ENCODE assay signal across 8 mouse cellular contexts in the genomic region with DNA sequence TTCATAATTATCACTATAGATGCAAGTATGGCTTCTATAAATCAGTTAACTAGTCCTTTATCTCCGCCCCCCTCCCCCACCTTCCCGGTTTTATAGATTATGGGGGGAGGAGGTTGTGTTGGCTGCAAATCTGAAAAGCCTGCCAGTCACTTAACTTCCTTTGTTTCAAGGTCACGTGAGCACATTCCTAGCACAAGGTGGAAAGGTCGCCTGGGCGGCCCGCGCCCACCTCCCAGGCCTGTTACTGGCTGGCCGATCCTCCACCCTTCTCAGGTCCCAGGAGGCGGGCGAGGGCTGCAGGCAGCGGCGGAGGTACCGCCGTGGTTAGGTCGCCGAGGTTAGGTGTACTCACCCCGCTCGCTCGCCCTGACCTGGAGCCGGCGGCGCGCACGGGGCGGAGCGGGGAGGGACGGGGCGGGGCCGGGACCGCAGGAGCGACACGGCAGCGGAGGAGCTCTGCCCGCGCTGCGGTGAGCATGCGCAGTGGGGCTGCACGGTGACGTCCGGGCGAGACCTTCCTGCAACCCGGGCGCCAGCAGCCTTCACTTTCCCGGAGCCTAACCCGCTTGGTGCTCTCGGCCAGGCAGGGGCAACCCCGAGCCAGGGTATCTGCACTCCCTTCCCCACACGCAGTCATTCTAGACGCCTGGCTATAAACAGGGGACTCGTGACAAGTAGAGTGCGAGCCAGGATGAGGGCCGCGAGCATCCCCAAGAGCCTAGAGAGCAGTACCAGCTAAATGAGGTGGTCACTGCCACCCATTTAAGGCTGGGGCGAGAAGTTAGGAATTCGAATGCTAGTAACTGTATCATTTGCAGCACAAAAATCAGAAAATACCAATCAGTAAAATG. TPM values are rescaled to one million over a fixed set of nuclear protein-coding genes. Genes with fewer than 3 reads are reported as not detected.
A peak's percentile ranks its signal among the peaks of the same experiment; 100 is the strongest.
DNase-seq lines count a peak whose midpoint lies in the region; ATAC-seq and TF ChIP-seq lines count a peak whose summit lies in the region.

A gene (minus strand): TSS at position 382 of the 851 bp plus-strand sequence.

- WGBS in forebrain, embryonic 12.5 days, result 1% methylated on average over 40 of the region's 55 CpGs
- under 1% methylated on average over 55 of the region's 55 CpGs for WGBS in large intestine, adult 2 months
- WGBS in liver, postnatal 0 days (ENCODE audit: insufficient replicate concordance), result under 1% methylated on average over 40 of the region's 55 CpGs
- under 1% methylated on average over 53 of the region's 55 CpGs for WGBS in neural tube, embryonic 14.5 days

- ATAC-seq in forebrain, embryonic 12.5 days (ENCODE audit: low FRiP score), result peak; percentile 98
- ATAC-seq in liver, postnatal 0 days, result peak; percentile 99
- ATAC-seq in neural tube, embryonic 14.5 days (ENCODE audit: low read depth), result peak; percentile 98

- intact Hi-C loops in heart, postnatal 10 days (cut with DNase I), result loop anchor here (2.0 to 10.0 kb wide), 3 partner anchors 147 to 411 kb away; a partner anchor contains a TSS

- DNase-seq in c-Kit-positive CD71-positive TER-119-positive erythroid progenitor cells, embryonic 14.5 days (ENCODE audit: low spot score), result peak; percentile 89
- DNase-seq in heart, postnatal 10 days, result peak; percentile 93 to 94
- DNase-seq in large intestine, adult 2 months (ENCODE audit: low read depth, low spot score), result peak; percentile 80
- peak; percentile 96 for DNase-seq in liver, postnatal 0 days
- DNase-seq in testis, postnatal 10 days (ENCODE audit: low spot score), result peak; percentile 91

- H3K27ac ChIP-seq in forebrain, embryonic 12.5 days, result peak within 1 kb of the TSS; percentile 93
- H3K27ac ChIP-seq in liver, postnatal 0 days (ENCODE audit: low read depth), result peak within 1 kb of the TSS; percentile 94
- peak within 1 kb of the TSS; percentile 91 for H3K27ac ChIP-seq in neural tube, embryonic 14.5 days (ENCODE audit: low read depth, low read length)

- H3K36me3 ChIP-seq in E14TG2a.4 (ENCODE audit: insufficient read depth, low read length), result no peaks in the 10 kb centered on the region
- H3K36me3 ChIP-seq in forebrain, embryonic 12.5 days (replicated peaks), result no peaks in the 10 kb centered on the region
- H3K36me3 ChIP-seq in liver, postnatal 0 days (replicated peaks; ENCODE audit: insufficient read depth, low read length), result no peaks in the 10 kb centered on the region
- H3K36me3 ChIP-seq in neural tube, embryonic 14.5 days (ENCODE audit: control insufficient read depth, insufficient read depth, low read length), result no peaks in the 10 kb centered on the region

- no peaks in the 10 kb centered on the region for H3K27me3 ChIP-seq in E14TG2a.4 (ENCODE audit: insufficient read depth, low read length)
- no peaks in the 10 kb centered on the region for H3K27me3 ChIP-seq in forebrain, embryonic 12.5 days
- no peaks in the 10 kb centered on the region for H3K27me3 ChIP-seq in liver, postnatal 0 days (ENCODE audit: insufficient read depth, low read length)
- H3K27me3 ChIP-seq in neural tube, embryonic 14.5 days (ENCODE audit: control insufficient read depth, insufficient read depth, low read length), result no peaks in the 10 kb centered on the region

- peak within 1 kb of the TSS; percentile 75 for H3K9ac ChIP-seq in forebrain, embryonic 12.5 days
- H3K9ac ChIP-seq in liver, postnatal 0 days (replicated peaks), result peak within 1 kb of the TSS; percentile 64
- H3K9ac ChIP-seq in neural tube, embryonic 14.5 days (replicated peaks; ENCODE audit: low read depth, low read length), result peak within 1 kb of the TSS; percentile 68

- H3K9me3 ChIP-seq in E14TG2a.4 (ENCODE audit: low read length), result no peaks in the 10 kb centered on the region
- no peaks in the 10 kb centered on the region for H3K9me3 ChIP-seq in forebrain, embryonic 12.5 days
- H3K9me3 ChIP-seq in liver, postnatal 0 days (ENCODE audit: low read length), result no peaks in the 10 kb centered on the region
- no peaks in the 10 kb centered on the region for H3K9me3 ChIP-seq in neural tube, embryonic 14.5 days (ENCODE audit: control insufficient read depth, low read length)

- H3K4me3 ChIP-seq in E14TG2a.4 (replicated peaks; ENCODE audit: low read length), result peak within 1 kb of the TSS; percentile 81
- peak within 1 kb of the TSS; percentile 76 for H3K4me3 ChIP-seq in forebrain, embryonic 12.5 days (replicated peaks)
- H3K4me3 ChIP-seq in liver, postnatal 0 days (ENCODE audit: low read depth, low read length), result peak within 1 kb of the TSS; percentile 68
- H3K4me3 ChIP-seq in neural tube, embryonic 14.5 days (ENCODE audit: low read depth, low read length), result peak within 1 kb of the TSS; percentile 53

- TF ChIP-seq CTCF in E14TG2a.4 (conservative IDR thresholded peaks at IDR 0.05; ENCODE audit: low read length), result no peak
- no peak for TF ChIP-seq CTCF in liver, postnatal 0 days (IDR thresholded peaks at IDR 0.05; ENCODE audit: low read depth)

- TF ChIP-seq EP300 in liver, postnatal 0 days (IDR thresholded peaks at IDR 0.05; ENCODE audit: low read depth), result peak; percentile 72; the same call in 1 of the 2 replicates

- peak within 1 kb of the TSS; percentile 60 for H3K4me2 ChIP-seq in forebrain, embryonic 12.5 days
- peak within 1 kb of the TSS; percentile 80 for H3K4me2 ChIP-seq in liver, postnatal 0 days (ENCODE audit: low read depth, low read length)
- H3K4me2 ChIP-seq in neural tube, embryonic 14.5 days (ENCODE audit: low read depth, low read length), result peak within 1 kb of the TSS; percentile 46

- peaks cover 54% of the 10 kb centered on the region for H3K4me1 ChIP-seq in E14TG2a.4 (replicated peaks; ENCODE audit: low read depth, low read length)
- 0 out of 2 replicates have a peak, but pooled peaks cover 2% of the 10 kb centered on the region for H3K4me1 ChIP-seq in forebrain, embryonic 12.5 days
- H3K4me1 ChIP-seq in liver, postnatal 0 days (ENCODE audit: insufficient read depth), result peaks cover 14% of the 10 kb centered on the region
- peaks cover 7% of the 10 kb centered on the region; the same call in 1 of the 2 replicates for H3K4me1 ChIP-seq in neural tube, embryonic 14.5 days (ENCODE audit: control insufficient read depth, insufficient read depth, low read length)

RNA-seq across cellular contexts. Expression of the gene that starts here (rescaled TPM):
- 15.3 and 16.0 TPM in 2 replicates for polyA plus RNA-seq in forebrain, embryonic 12.5 days (2016; fragmentation: Nextera tagmentation; extraction: Ambion mirVana)
- total RNA-seq in heart, postnatal 10 days (2021), result 10 to 100 TPM; 22.6 to 23.5 TPM
- 1.0 and 1.1 TPM in 2 replicates for polyA plus RNA-seq in large intestine, adult 2 months (2012; rRNA removed)
- 4.8 and 5.5 TPM in 2 replicates for polyA plus RNA-seq in liver, postnatal 0 days (2015; fragmentation: Nextera tagmentation; extraction: Ambion mirVana)
- polyA plus RNA-seq in neural tube, embryonic 14.5 days (2014; fragmentation: Nextera tagmentation; extraction: Ambion mirVana), result 17.2 and 18.8 TPM in 2 replicates

Comparison
In these comparisons a context has a peak if more than half of its experiments do, and no peak if none do; other contexts are left out.
1. Peak in every context shown above with its lines: DNase-seq, ATAC-seq, H3K4me3 ChIP-seq and H3K27ac ChIP-seq.